In the genomic region with DNA sequence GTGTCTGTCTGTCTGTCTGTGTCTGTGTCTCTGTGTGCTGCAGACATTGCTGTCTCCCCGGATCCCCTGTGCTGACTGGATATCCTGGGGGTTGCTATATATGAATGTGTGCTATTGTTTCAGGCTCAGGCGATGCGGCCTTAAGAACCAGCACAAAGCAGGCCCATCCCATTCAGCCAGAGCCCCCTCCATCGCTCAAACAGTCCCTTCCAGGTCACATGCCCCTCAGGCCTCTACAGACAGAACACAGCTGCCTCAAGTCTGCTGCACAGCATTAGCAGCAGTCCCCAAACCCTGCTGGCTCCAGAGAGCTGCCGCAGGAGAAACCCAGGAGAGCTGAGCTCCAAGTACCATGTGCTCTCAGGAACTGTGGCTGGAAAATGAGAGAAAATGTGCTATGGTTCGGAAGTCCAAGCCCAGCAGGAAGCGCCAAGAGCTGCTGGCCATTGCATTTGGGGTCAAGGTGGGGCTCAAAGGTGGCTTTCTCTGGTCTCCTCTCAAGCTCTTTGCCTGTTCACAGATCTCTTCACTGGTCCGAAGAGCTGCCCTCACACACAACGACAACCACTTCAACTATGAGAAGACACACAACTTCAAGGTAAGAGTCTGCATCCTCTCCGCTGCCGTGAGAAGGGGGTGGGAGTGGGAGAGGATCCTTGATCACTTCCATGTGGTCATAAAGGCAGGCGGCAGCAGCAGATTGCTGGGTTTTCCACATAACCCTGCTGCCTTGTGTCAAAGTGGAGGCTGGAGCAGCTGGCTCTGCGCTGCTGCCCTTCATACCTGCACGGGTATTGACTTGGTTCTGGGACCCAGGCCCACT, we compare ENCODE assay signal across 8 mouse cellular contexts. TPM values are rescaled to one million over a fixed set of nuclear protein-coding genes. Genes with fewer than 3 reads are reported as not detected.
DNase-seq lines count a peak whose midpoint lies in the region; ATAC-seq lines count a peak whose summit lies in the region.
"Had no signal": no experiment of that assay in that cellular context is flagged by ENCODE, and none has a peak within 500 bp of the region (broad histone marks: within the 10 kb centered on the region; RNA-seq: fewer than 3 reads in every experiment).

No protein-coding gene starts in this region.

- DNase-seq in hindbrain, embryonic 11.5 days (ENCODE audit: low spot score), result peak; percentile 47
- peak; percentile 32 for DNase-seq in neural tube, embryonic 11.5 days (ENCODE audit: low spot score)
- DNase-seq in neural tube, embryonic 10.5 days (ENCODE audit: extremely low spot score, low spot score), result no peak
- DNase-seq in adrenal gland, postnatal 14 days, result no peak

- peak; percentile 63; the same call in 1 of the 2 replicates for ATAC-seq in hindbrain, embryonic 11.5 days (ENCODE audit: low FRiP score)
- ATAC-seq in hindbrain, embryonic 16.5 days, result no peak
- no peak for ATAC-seq in neural tube, embryonic 11.5 days (ENCODE audit: insufficient read depth, low FRiP score, low TSS enrichment)
- peak; percentile 58 for ATAC-seq in intestine, embryonic 15.5 days
- 0 out of 2 replicates have a peak, but pooled peaks have one; percentile 63 for ATAC-seq in stomach, embryonic 15.5 days (ENCODE audit: insufficient read depth, low FRiP score, low read depth)

- H3K36me3 ChIP-seq in hindbrain, embryonic 11.5 days (ENCODE audit: control insufficient read depth, insufficient read depth, low read length), result no peaks in the 10 kb centered on the region
- H3K36me3 ChIP-seq in hindbrain, embryonic 16.5 days (ENCODE audit: control insufficient read depth, insufficient read depth, low read length), result 0 out of 2 replicates have a peak, but pooled peaks cover 2% of the 10 kb centered on the region
- H3K36me3 ChIP-seq in neural tube, embryonic 11.5 days (ENCODE audit: control insufficient read depth, insufficient read depth, low read length), result no peaks in the 10 kb centered on the region
- no peaks in the 10 kb centered on the region for H3K36me3 ChIP-seq in intestine, embryonic 15.5 days
- no peaks in the 10 kb centered on the region for H3K36me3 ChIP-seq in stomach, embryonic 15.5 days

- no peaks in the 10 kb centered on the region for H3K27me3 ChIP-seq in hindbrain, embryonic 11.5 days (ENCODE audit: control insufficient read depth, insufficient read depth, low read length)
- no peaks in the 10 kb centered on the region for H3K27me3 ChIP-seq in hindbrain, embryonic 16.5 days (replicated peaks; ENCODE audit: control insufficient read depth, insufficient read depth, low read length)
- no peaks in the 10 kb centered on the region for H3K27me3 ChIP-seq in neural tube, embryonic 11.5 days (ENCODE audit: control insufficient read depth, insufficient read depth, low read length)
- no peaks in the 10 kb centered on the region for H3K27me3 ChIP-seq in intestine, embryonic 15.5 days (replicated peaks)
- H3K27me3 ChIP-seq in stomach, embryonic 15.5 days (replicated peaks), result no peaks in the 10 kb centered on the region
- H3K27me3 ChIP-seq: megakaryocyte, embryonic 14.5 days had no signal

- H3K9me3 ChIP-seq in hindbrain, embryonic 11.5 days (ENCODE audit: control insufficient read depth, low read length), result no peaks in the 10 kb centered on the region
- no peaks in the 10 kb centered on the region for H3K9me3 ChIP-seq in hindbrain, embryonic 16.5 days (ENCODE audit: control insufficient read depth, low read length)
- no peaks in the 10 kb centered on the region for H3K9me3 ChIP-seq in neural tube, embryonic 11.5 days (ENCODE audit: control insufficient read depth, low read length)
- H3K9me3 ChIP-seq in intestine, embryonic 15.5 days, result no peaks in the 10 kb centered on the region
- H3K9me3 ChIP-seq in stomach, embryonic 15.5 days, result no peaks in the 10 kb centered on the region
- H3K9me3 ChIP-seq: megakaryocyte, embryonic 14.5 days had no signal

- H3K27ac ChIP-seq in hindbrain, embryonic 11.5 days (ENCODE audit: low read depth, low read length), result no peak overlapping the region
- H3K27ac ChIP-seq in hindbrain, embryonic 16.5 days (ENCODE audit: low read depth, low read length), result no peak overlapping the region
- H3K27ac ChIP-seq in neural tube, embryonic 11.5 days (ENCODE audit: low read depth, low read length), result peak overlapping the region; percentile 70
- no peak overlapping the region for H3K27ac ChIP-seq in intestine, embryonic 15.5 days
- H3K27ac ChIP-seq in stomach, embryonic 15.5 days, result no peak overlapping the region

- H3K9ac ChIP-seq in hindbrain, embryonic 11.5 days (ENCODE audit: low read depth, low read length), result peak overlapping the region; percentile 15; the same call in 1 of the 2 replicates
- H3K9ac ChIP-seq in hindbrain, embryonic 16.5 days (ENCODE audit: low read depth, low read length), result no peak overlapping the region
- peak overlapping the region; percentile 47 for H3K9ac ChIP-seq in neural tube, embryonic 11.5 days (ENCODE audit: low read length)
- no peak overlapping the region for H3K9ac ChIP-seq in intestine, embryonic 15.5 days
- H3K9ac ChIP-seq in stomach, embryonic 15.5 days, result no peak overlapping the region

- WGBS in hindbrain, embryonic 11.5 days, result 58% methylated on average over 14 of the region's 14 CpGs
- whole genome bisulfite sequencing in hindbrain, embryonic 16.5 days, result 59% methylated on average over 14 of the region's 14 CpGs
- 53% methylated on average over 14 of the region's 14 CpGs for WGBS in neural tube, embryonic 11.5 days
- 50% methylated on average over 14 of the region's 14 CpGs for WGBS in intestine, embryonic 15.5 days
- 54% methylated on average over 14 of the region's 14 CpGs for WGBS in stomach, embryonic 15.5 days

- H3K4me1 ChIP-seq in hindbrain, embryonic 11.5 days (replicated peaks; ENCODE audit: control insufficient read depth, insufficient read depth, low read length), result peaks cover 9% of the 10 kb centered on the region
- peaks cover 1% of the 10 kb centered on the region for H3K4me1 ChIP-seq in hindbrain, embryonic 16.5 days (ENCODE audit: control insufficient read depth, insufficient read depth, low read depth, low read length)
- H3K4me1 ChIP-seq in neural tube, embryonic 11.5 days (ENCODE audit: control insufficient read depth, insufficient read depth, low read length), result peaks cover 13% of the 10 kb centered on the region
- peaks cover 19% of the 10 kb centered on the region; the same call in 1 of the 2 replicates for H3K4me1 ChIP-seq in intestine, embryonic 15.5 days (replicated peaks)
- H3K4me1 ChIP-seq in stomach, embryonic 15.5 days, result peaks cover 17% of the 10 kb centered on the region; the same call in 1 of the 2 replicates

- H3K4me3 ChIP-seq in hindbrain, embryonic 11.5 days (ENCODE audit: low read depth, low read length), result no peak overlapping the region
- no peak overlapping the region for H3K4me3 ChIP-seq in hindbrain, embryonic 16.5 days (ENCODE audit: low read length)
- peak overlapping the region; percentile 13 for H3K4me3 ChIP-seq in neural tube, embryonic 11.5 days (ENCODE audit: low read depth, low read length)
- no peak overlapping the region for H3K4me3 ChIP-seq in intestine, embryonic 15.5 days (replicated peaks)
- no peak overlapping the region for H3K4me3 ChIP-seq in stomach, embryonic 15.5 days (replicated peaks)
- H3K4me3 ChIP-seq: megakaryocyte, embryonic 14.5 days had no signal

- H3K4me2 ChIP-seq in hindbrain, embryonic 11.5 days (replicated peaks; ENCODE audit: low read depth, low read length), result no peak overlapping the region
- no peak overlapping the region for H3K4me2 ChIP-seq in hindbrain, embryonic 16.5 days (ENCODE audit: low read length)
- peak overlapping the region; percentile 6 for H3K4me2 ChIP-seq in neural tube, embryonic 11.5 days (ENCODE audit: low read depth)
- peak overlapping the region; percentile 23; the same call in 1 of the 2 replicates for H3K4me2 ChIP-seq in intestine, embryonic 15.5 days (replicated peaks)
- peak overlapping the region; percentile 6 for H3K4me2 ChIP-seq in stomach, embryonic 15.5 days

RNA-seq across cellular contexts. Expression of a gene that starts 52.9 kb away (rescaled TPM):
- 0.36 and 0.86 TPM in 2 replicates for polyA plus RNA-seq in hindbrain, embryonic 11.5 days (2014; fragmentation: Nextera tagmentation; extraction: Ambion mirVana)
- 1.1 and 1.5 TPM in 2 replicates for polyA plus RNA-seq in hindbrain, embryonic 16.5 days (2015; fragmentation: Nextera tagmentation; extraction: Ambion mirVana)
- 0.78 and 0.88 TPM in 2 replicates for polyA plus RNA-seq in neural tube, embryonic 11.5 days (2014; fragmentation: Nextera tagmentation; extraction: Ambion mirVana)
- polyA plus RNA-seq in intestine, embryonic 15.5 days (2015; fragmentation: Nextera tagmentation; extraction: Ambion mirVana), result 11.3 and 11.7 TPM in 2 replicates
- polyA plus RNA-seq in stomach, embryonic 15.5 days (2015; fragmentation: Nextera tagmentation; extraction: Ambion mirVana), result 7.3 and 9.5 TPM in 2 replicates
- total RNA-seq in adrenal gland, postnatal 14 days (2021), result 3.9 and 4.6 TPM in 2 replicates

Comparison
In these comparisons a context has a peak if more than half of its experiments do, and no peak if none do; other contexts are left out.
1. ATAC-seq: peak in hindbrain, embryonic 11.5 days (single experiment), intestine, embryonic 15.5 days (single experiment) and stomach, embryonic 15.5 days (single experiment); none in hindbrain, embryonic 16.5 days (single experiment) and neural tube, embryonic 11.5 days (single experiment).
2. DNase-seq: peak in hindbrain, embryonic 11.5 days (single experiment) and neural tube, embryonic 11.5 days (single experiment); none in neural tube, embryonic 10.5 days (single experiment) and adrenal gland, postnatal 14 days (single experiment).
3. H3K9ac ChIP-seq: peak in hindbrain, embryonic 11.5 days (single experiment) and neural tube, embryonic 11.5 days (single experiment); none in hindbrain, embryonic 16.5 days (single experiment), intestine, embryonic 15.5 days (single experiment) and stomach, embryonic 15.5 days (single experiment).
4. H3K4me2 ChIP-seq: peak in neural tube, embryonic 11.5 days (single experiment), intestine, embryonic 15.5 days (single experiment) and stomach, embryonic 15.5 days (single experiment); none in hindbrain, embryonic 11.5 days (single experiment) and hindbrain, embryonic 16.5 days (single experiment).